Mouse (Mus musculus) lung, postnatal 0 days (tissue): Measurements from ENCODE around the gene Mef2a. TPM values are rescaled to one million over a fixed set of nuclear protein-coding genes. Genes with fewer than 3 reads are reported as not detected.

ENCODE experiments used
- ATAC-seq: fragments of 200-750 bp; cut with Nextera tagmentation; 2 replicates; pipeline ENCODE4 v1.8.0; 2017; ENCODE audit warnings: moderate library complexity
- DNase-seq: peaks from one replicate; pipeline ENCODE4 v3.0.0-alpha.2; 2016; ENCODE audit warnings: low spot score
- H3K27ac ChIP-seq: fragments of 300-500 bp; sonication (generic); 2 replicates; pipeline ENCODE4 v1.5.1; 2014; ENCODE audit warnings: antibody characterized with exemption, mild to moderate bottlenecking, low read length, mixed read lengths
- H3K27me3 ChIP-seq: fragments of 300-500 bp; sonication (generic); replicated peaks from 2 replicates; pipeline ENCODE4 v1.6.1; 2014; ENCODE audit warnings: low read length, mixed read lengths; ENCODE audit not compliant: insufficient read depth
- H3K36me3 ChIP-seq: fragments of 300-500 bp; sonication (generic); 2 replicates; pipeline ENCODE4 v1.6.1; 2014; ENCODE audit warnings: low read length, mixed read lengths; ENCODE audit not compliant: insufficient read depth
- H3K4me1 ChIP-seq: fragments of 300-500 bp; sonication (generic); 2 replicates; pipeline ENCODE4 v1.6.1; 2014; ENCODE audit warnings: antibody characterized with exemption, low read depth, low read length, mixed read lengths; ENCODE audit not compliant: insufficient read depth
- H3K4me2 ChIP-seq: fragments of 300-500 bp; sonication (generic); replicated peaks from 2 replicates; pipeline ENCODE4 v1.6.1; 2014; ENCODE audit warnings: low read depth, mild to moderate bottlenecking, low read length, moderate library complexity, mixed read lengths
- H3K4me3 ChIP-seq: fragments of 300-500 bp; sonication (generic); 2 replicates; pipeline ENCODE4 v1.5.1; 2014; ENCODE audit warnings: low read depth, low read length
- H3K9ac ChIP-seq: fragments of 300-500 bp; sonication (generic); replicated peaks from 2 replicates; pipeline ENCODE4 v1.6.1; 2014; ENCODE audit warnings: low read depth, mild to moderate bottlenecking
- H3K9me3 ChIP-seq: fragments of 300-500 bp; sonication (generic); 2 replicates; pipeline ENCODE4 v1.6.1; 2016; ENCODE audit warnings: low read length, mixed read lengths
- CTCF ChIP-seq: IDR thresholded peaks from 2 replicates; pipeline ENCODE4 v1.5.1; 2016; ENCODE audit warnings: antibody characterized with exemption, mild to moderate bottlenecking
- EP300 ChIP-seq: IDR thresholded peaks from 2 replicates; pipeline ENCODE4 v1.6.1; 2016; ENCODE audit warnings: antibody characterized with exemption, mild to moderate bottlenecking, control low read depth
- WGBS: fragments of 180-500 bp; shearing (Covaris S2); extraction: QIAGEN DNeasy Blood & Tissue Kit; methylation state at CpG from one replicate; pipeline ENCODE4 v1.1.7; 2014; 5-methylcytosine and 5-hydroxymethylcytosine counted together
- polyA plus RNA-seq: library from polyadenylated mRNA; unstranded; fragments of >200 nt; fragmentation: Nextera tagmentation; extraction: Ambion mirVana; gene quantifications from 2 replicates; pipeline ENCODE4 v1.2.1, GENCODE M21; 2015

The Mef2a gene
- polyA plus RNA-seq, 1 experiment from 2014 or later, result 59.4 TPM

- Histone ChIP-seq H3K9ac (no peak overlapping the region), H3K4me3 (no peak overlapping the region), H3K27ac (no peak overlapping the region), H3K27me3 (no peaks in the 10 kb centered on the region), H3K9me3 (no peaks in the 10 kb centered on the region), H3K4me1 (no peaks in the 10 kb centered on the region), H3K36me3 (peaks cover 24% of the 10 kb centered on the region; the same call in 1 of the 2 replicates), H3K4me2 (no peak overlapping the region)
- TF ChIP-seq CTCF (no peak), EP300 (no peak)
- 86% methylated on average over 14 of the region's 14 CpGs for WGBS
- DNase-seq (no peak), ATAC-seq (no peak)
These were observed 140.2 kb downstream of the Mef2a start for GRCm38 (mm10) chr7:67232504-67232903.

- Histone ChIP-seq H3K4me3 (no peak overlapping the region), H3K27ac (no peak overlapping the region; the same call in 1 of the 2 replicates), H3K36me3 (peaks cover 14% of the 10 kb centered on the region; the same call in 1 of the 2 replicates), H3K4me1 (no peaks in the 10 kb centered on the region), H3K27me3 (no peaks in the 10 kb centered on the region), H3K9me3 (no peaks in the 10 kb centered on the region), H3K9ac (no peak overlapping the region), H3K4me2 (no peak overlapping the region)
- ATAC-seq, result no peak
- 79% methylated on average over 3 of the region's 3 CpGs for WGBS
- TF ChIP-seq EP300 (no peak), CTCF (no peak)
- DNase-seq, result no peak
These were observed 142.0 kb downstream of the Mef2a start for GRCm38 (mm10) chr7:67230640-67231140.

- Histone ChIP-seq H3K9me3 (no peaks in the 10 kb centered on the region), H3K4me3 (no peak overlapping the region), H3K27me3 (no peaks in the 10 kb centered on the region), H3K27ac (no peak overlapping the region), H3K4me1 (no peaks in the 10 kb centered on the region), H3K36me3 (peaks cover 10% of the 10 kb centered on the region; the same call in 1 of the 2 replicates), H3K4me2 (no peak overlapping the region), H3K9ac (no peak overlapping the region)
- 88% methylated on average over 3 of the region's 3 CpGs for WGBS
- no peak for TF ChIP-seq EP300
- no peak for TF ChIP-seq CTCF
- DNase-seq, result no peak
- 0 out of 2 replicates have a peak, but pooled peaks have one; percentile 7 for ATAC-seq
These were observed 142.4 kb downstream of the Mef2a start for GRCm38 (mm10) chr7:67230221-67230620.

- TF ChIP-seq CTCF (no peak), EP300 (no peak)
- DNase-seq (no peak), ATAC-seq (0 out of 2 replicates have a peak, but pooled peaks have one; percentile 2)
- no peak overlapping the region for H3K27ac ChIP-seq
- WGBS, result 72% methylated on average over 3 of the region's 3 CpGs
- H3K27me3 ChIP-seq, result no peaks in the 10 kb centered on the region
- no peak overlapping the region for H3K9ac ChIP-seq
- no peak overlapping the region for H3K4me3 ChIP-seq
- H3K9me3 ChIP-seq, result no peaks in the 10 kb centered on the region
- no peak overlapping the region for H3K4me2 ChIP-seq
- H3K4me1 ChIP-seq, result no peaks in the 10 kb centered on the region
- 0 out of 2 replicates have a peak, but pooled peaks cover 9% of the 10 kb centered on the region for H3K36me3 ChIP-seq
These were observed 143.0 kb downstream of the Mef2a start for GRCm38 (mm10) chr7:67229701-67230100.

- Histone ChIP-seq H3K9me3 (no peaks in the 10 kb centered on the region), H3K27ac (no peak overlapping the region), H3K4me1 (no peaks in the 10 kb centered on the region), H3K9ac (no peak overlapping the region), H3K27me3 (no peaks in the 10 kb centered on the region), H3K4me2 (no peak overlapping the region), H3K4me3 (no peak overlapping the region), H3K36me3 (0 out of 2 replicates have a peak, but pooled peaks cover 7% of the 10 kb centered on the region)
- TF ChIP-seq EP300 (no peak), CTCF (peak; percentile 87)
- DNase-seq (peak; percentile 56), ATAC-seq (peak; percentile 66)
- WGBS, result 76% methylated on average over 5 of the region's 5 CpGs
These were observed 143.6 kb downstream of the Mef2a start for GRCm38 (mm10) chr7:67228891-67229602.

- Histone ChIP-seq H3K9ac (no peak overlapping the region), H3K27ac (no peak overlapping the region), H3K4me2 (no peak overlapping the region), H3K4me1 (no peaks in the 10 kb centered on the region), H3K9me3 (no peaks in the 10 kb centered on the region), H3K36me3 (0 out of 2 replicates have a peak, but pooled peaks cover 7% of the 10 kb centered on the region), H3K4me3 (no peak overlapping the region), H3K27me3 (no peaks in the 10 kb centered on the region)
- DNase-seq, result no peak
- 70% methylated on average over 3 of the region's 3 CpGs for WGBS
- ATAC-seq, result no peak
- TF ChIP-seq CTCF, result no peak
- TF ChIP-seq EP300, result no peak
These were observed 144.3 kb downstream of the Mef2a start for GRCm38 (mm10) chr7:67228390-67228789.
